Mouse (Mus musculus) spleen, adult 2 months (tissue): ENCODE data around the gene Clnk.

Source experiments
- CTCF ChIP-seq: fragments of 200-500 bp; IDR thresholded peaks from 2 replicates; pipeline ENCODE4 v1.5.1; 2011; ENCODE audit warnings: mild to moderate bottlenecking, inconsistent platforms; ENCODE audit not compliant: insufficient read depth, insufficient read length, insufficient replicate concordance; ENCODE audit errors: extremely low read depth
- POLR2A ChIP-seq: fragments of 200-500 bp; IDR thresholded peaks from 2 replicates; pipeline ENCODE4 v1.6.1; 2011; ENCODE audit warnings: low read depth, low read length, inconsistent platforms

DNA sequence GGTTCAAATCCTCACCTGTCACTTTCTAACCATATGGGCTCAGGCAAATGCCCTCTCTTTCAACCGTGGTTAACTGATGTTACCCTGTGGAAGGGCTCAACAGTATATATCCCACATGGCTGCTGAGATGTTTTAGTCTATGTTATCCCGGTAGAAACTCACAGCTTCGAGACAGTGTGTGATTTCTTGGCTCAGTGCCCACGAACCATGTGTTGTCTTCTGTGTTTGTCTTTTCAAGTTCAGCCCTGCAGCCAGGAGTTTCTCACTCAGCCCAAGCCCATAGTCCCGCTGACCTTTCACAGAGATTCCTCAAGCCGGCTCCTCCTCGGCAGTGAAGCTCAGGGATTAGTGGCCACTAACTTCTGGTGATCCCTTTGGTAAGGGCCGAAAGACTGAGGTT lies 96.0 kb downstream of the Clnk start:
- TF ChIP-seq CTCF = no peak
- TF ChIP-seq POLR2A = no peak
